Mouse (Mus musculus): ENCODE data around the gene Plod3. TPM values are rescaled to one million over a fixed set of nuclear protein-coding genes. Genes with fewer than 3 reads are reported as not detected.

Gene Plod3
- total RNA-seq, 2 experiments from 2014 or later, result 74.8 to 176 TPM

DNA sequence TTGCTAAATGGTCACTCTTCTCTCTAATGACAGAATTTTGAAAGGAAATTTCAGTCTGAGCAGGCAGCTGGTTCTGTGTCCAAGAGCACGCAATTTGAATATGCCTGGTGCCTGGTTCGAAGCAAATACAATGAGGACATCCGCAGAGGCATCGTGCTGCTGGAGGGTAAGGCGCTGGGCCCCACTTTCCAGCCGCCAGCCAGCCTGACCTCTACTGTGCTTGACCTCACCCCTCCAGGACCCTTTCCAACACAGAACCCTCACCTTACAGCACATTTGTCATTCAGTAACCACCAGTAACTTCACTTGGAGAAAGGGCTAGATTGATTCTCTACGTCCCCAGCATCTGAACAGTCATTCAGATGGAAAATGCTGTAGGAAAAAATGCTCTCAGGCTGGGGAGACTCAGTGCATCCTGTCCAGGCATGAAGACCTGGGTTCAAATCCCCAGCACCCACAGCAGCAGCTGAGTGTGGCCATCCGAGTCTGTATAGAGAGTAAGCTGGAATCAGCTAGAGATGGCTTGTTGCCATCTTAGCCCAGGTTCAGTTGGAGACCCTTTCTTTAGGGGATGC is 23.8 kb upstream of the Plod3 start:
- ATAC-seq (ENCODE audit: poor library complexity, severe bottlenecking), result no peak

DNA sequence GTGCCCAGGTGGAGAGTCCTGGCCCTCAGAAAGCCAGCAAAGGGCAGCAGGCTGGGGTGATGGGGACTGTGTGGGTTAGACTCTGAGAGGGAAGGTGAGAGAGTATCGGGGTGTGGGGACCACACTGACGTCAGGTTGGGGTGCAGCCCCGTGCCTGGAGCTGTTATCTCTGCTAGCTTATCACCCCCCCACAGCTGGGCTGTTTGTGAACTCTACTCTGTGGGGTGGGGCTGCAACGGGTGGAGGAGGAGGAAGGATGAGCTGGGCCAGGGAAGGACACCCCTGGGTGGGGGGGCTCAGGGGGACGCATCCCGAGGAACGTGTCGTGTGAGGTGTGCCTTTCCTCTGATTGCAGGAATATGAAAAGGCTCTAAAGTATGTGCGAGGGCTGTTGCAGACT is 21.6 kb upstream of the Plod3 start:
- ATAC-seq (ENCODE audit: poor library complexity, severe bottlenecking), result no peak

DNA sequence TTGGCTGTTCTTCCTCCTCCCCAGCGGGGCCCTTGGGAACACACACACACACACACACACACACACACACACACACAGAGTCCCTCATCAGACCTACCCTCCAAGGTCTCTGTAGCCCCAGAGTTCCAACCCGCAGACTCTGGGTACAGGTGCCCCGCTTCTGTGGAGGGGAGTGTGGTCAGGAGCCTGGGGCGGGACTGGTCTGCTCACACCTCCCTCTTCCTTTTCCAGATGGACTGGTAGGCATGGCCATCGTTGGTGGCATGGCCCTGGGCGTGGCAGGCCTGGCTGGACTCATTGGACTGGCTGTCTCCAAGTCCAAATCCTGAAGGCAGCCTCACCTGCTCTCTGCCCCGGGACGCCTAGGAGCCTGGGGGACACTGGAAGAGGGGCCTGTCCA is 21.1 kb upstream of the Plod3 start:
- no peak for ATAC-seq (ENCODE audit: poor library complexity, severe bottlenecking)

DNA sequence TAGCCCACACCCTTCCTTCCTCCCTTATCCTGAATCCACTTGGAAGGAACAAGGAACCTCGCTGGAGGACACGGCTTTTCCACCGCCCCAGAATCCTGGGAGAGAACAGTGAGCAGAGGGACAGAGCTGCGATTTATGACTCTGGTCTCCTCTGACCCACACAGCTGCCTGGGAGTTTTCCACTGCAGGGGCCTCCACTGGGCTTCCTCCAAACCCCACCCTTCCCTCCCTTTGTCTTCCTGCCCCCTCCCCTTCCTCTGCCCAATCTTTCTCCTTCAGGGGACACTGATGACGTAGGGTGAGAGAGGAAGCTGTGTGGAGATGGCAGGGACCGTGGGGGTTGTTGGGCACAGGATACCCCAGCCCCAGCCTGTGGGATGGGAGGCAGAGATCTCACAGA is 20.5 kb upstream of the Plod3 start, which contains the start of gene Cldn15:
Gene Cldn15 (plus strand): TSS at position 286 of the 400 bp plus-strand sequence.
- ATAC-seq (ENCODE audit: poor library complexity, severe bottlenecking), result no peak

DNA sequence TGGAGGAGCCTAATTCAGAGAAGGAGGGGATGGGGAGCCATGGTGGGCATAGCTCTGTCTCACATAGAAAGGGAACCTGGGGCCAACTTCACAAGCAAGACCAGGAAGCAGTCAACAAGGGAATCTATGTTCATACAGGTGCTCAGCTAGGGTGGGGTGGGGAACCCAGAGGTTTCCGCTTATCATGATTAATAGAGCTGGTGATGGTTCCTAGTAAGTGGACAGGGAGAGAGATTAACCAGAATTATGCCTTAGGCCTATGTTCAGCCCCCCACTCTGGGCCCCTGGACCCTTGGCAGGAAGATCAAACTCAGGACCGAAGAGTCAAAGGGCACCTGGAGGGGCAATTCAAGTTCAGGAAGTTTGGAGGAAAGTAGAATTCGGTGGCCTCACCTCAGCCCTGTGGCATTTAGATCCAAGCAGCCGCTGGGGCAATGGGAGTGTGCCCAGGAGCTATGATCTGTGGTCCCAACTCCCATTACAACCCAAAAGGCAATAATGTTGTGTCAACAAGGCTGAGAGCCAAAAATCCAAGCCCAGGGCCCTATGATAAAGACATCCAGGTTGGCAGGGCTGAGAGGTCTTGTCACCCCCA is 19.9 kb upstream of the Plod3 start:
- no peak for ATAC-seq (ENCODE audit: poor library complexity, severe bottlenecking)

DNA sequence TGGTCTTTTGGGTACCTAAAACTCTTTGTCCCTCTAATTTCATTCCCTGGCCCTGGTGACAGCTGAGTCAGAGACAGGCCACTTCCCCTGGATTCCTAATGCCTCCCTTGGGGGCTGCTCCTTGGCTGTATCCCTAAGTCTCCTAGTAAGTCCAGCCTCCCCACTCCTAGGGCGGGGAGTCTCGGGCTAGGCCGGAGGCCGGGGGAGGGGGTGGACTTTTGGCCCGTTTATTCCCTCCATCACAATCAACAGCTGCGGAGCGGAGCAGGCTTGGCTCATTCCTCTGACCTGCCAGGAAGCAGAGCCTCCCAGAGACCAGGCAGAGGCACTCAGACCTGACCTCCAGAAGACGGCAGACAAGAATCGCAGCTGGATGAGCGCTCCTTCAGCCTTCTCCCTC is 19.2 kb upstream of the Plod3 start:
- ATAC-seq (ENCODE audit: poor library complexity, severe bottlenecking), result no peak

DNA sequence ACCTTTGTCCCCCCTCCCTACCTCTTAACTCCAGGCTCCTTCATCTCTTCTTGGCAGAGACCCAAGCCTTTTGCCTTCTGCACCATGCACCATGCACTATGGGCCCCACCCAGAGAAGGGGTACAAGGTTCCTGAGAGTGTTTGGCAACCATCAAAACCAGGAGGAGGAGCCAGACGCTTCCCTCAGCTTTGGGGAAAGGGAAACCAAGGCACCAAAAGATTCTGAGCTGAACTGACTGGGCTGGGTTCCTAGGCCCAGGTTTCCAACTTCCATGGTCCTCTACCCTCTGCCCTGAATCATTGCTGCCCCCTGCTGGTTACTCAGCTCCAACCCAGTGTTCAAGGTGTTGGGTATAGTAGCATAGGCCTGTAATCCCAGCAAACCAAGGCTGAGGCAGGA is 16.1 kb upstream of the Plod3 start:
- peak; percentile 72 for ATAC-seq (ENCODE audit: poor library complexity, severe bottlenecking)

DNA sequence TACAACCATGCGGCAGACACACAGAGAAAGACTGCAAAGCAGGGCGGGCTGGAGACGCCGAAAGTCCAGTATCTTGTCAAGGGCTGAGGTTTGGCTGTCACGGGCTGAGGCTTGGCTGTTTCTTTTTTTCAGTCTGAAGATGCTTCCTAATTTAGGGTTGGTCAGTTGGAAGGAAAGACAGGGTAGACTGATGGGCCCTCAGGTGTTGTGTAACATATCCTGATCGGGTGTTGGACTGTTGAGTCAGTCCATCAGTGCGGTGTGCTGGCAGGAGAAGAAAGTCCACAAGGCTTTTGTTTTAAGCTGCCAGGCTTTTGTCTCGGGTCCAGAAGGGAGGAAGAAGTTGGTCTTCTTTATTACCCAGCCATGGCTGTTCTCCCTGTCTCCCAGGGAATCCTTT is 13.1 kb upstream of the Plod3 start:
- ATAC-seq (ENCODE audit: poor library complexity, severe bottlenecking), result peak; percentile 34

DNA sequence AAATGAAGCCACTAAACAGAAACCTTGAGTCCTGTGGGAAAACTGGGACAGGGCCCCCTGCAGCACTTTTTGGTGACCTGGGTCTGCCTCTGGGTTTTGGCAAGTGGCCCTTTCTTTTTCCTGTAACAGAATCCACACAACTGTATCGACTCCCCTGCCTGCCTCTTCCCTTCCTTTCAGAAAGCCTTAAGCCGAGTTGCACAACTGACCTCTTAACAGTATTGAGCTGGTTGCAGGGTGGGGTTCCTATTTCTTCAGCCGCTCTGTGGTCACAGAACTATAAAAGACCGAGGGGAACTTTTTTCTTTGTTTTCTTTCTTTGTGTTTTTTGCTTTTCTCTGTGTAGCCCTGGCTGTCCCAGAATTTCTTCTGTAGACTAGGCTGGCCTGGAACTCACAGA is 9.1 kb upstream of the Plod3 start:
- ATAC-seq (ENCODE audit: poor library complexity, severe bottlenecking), result peak; percentile 78

DNA sequence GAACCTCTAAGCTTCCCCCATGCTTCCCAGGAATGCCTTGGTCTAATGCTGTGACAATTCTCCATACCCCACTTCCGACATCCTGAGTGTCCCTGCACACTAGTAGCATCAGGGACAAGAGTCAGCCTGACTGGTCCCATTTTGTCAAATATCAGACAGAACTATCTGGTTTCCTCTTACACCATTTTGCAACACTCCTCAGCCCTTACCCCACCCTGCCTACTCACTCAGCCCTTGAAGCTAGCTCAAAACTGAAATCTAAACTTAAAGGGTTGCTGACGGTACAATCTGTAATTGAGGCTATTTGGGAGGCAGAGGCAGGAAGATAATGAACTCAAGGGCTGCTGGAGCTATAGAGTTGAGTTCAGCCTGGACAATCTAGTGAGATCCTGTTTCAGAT is 7.1 kb upstream of the Plod3 start:
- ATAC-seq (ENCODE audit: poor library complexity, severe bottlenecking), result peak; percentile 55

DNA sequence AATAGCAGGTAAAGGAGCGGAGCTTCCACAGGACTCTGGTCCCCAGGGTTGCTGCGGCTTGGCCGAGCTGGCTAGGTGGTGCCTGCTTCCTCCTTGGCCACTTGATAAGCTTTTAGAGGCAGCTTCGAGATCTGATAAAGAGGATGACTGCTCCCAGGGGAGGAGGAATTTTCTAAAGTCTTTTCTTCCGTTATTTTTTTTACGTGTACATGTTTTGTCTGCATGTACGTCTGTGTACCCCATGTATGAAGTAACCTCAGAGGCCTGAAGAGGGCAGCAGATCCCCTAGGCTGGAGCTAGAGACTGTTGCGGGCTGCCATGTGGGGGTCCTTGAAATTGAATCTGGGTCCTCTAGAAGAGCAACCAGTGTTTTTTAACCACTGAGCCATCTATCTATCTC is 5.8 kb upstream of the Plod3 start:
- ATAC-seq (ENCODE audit: poor library complexity, severe bottlenecking), result no peak

DNA sequence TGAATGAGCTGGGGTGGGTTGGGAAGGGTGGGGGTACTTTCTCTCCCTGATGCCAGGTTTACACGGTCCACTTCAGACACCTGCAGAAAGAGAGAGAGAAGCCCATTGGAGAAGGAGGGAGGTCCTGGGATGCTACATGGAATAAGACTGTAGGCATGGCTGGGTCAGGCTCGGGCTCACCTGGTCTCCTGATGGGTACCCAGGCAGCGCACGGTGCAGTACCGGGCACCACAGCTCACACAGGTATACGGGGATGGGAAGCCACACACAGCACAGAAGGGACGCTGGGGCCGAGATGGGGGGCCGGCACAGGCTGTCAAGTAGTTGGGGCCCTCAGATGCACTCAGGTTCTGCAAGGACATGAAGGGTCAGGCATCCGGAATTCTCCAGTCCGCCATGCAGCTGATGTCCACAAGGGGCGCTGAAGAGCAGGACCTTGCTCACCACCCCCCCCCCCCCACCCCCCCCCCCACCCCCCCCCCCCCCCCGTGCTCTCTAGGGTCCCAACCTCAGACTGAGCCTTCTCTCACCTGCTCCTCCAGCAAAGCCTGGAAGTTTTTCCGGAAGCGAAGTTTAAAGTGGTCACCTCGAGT is 4.4 kb upstream of the Plod3 start:
- no peak for ATAC-seq (ENCODE audit: poor library complexity, severe bottlenecking)

DNA sequence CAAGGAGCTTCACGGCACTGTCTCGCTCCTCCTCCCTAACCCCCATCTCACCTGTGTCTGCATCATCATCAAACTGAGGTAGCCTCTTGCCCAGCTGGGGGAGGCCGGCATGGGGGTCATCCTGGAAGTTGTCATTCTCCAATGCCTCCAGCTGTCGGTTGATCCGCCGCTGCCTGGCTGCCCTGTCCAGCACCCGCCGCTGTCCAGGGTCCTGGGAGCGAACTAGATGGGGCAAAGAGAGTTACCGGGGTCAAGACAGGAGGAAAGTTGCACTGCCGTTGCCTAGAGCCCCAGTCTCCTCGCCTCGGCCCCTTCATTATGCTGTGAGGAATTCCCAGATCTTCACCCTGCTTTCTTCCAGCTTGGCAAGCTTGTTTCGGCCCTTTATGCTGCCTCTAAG is 2.0 kb upstream of the Plod3 start:
- no peak for ATAC-seq (ENCODE audit: poor library complexity, severe bottlenecking)

DNA sequence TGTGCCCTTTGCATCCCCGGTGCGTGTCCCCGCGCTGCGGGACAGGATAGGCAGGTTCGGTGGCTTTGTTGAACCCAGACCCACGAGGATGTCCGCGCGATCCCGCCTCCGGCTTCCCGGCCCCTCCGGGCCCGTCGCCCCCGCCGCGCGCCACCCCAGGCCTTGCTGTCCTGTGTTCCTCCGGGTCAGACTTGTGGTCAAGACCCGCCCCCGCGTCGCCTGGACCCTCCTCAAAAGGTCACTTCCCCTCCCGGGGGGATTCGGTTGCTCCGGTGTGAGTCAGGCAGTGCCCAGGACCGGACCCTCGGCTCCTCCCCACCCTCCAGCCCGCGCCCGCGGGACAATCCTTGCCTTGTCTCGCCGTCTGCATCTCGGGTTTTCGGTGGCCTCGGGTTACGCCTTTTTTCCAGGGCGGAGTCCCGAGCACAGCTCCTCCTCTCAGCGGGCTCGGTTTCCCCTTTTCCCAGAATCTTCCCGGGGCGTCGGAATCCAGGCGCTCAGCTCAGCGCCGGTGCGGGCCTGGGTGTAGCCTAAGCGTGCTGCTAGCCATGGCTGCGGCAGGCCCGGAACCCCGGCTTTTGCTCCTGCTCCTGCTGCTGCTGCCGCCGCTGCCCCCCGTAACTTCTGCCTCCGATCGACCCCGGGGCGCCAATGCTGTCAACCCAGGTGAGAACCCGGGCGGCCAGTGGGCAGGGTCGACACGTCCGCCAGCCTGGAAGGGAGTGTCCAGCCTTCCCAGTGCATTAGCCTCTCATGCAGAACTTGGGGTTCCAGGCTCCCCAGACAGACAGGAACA is 517 bp downstream of the Plod3 start:
- ATAC-seq (ENCODE audit: poor library complexity, severe bottlenecking), result peak; percentile 60

DNA sequence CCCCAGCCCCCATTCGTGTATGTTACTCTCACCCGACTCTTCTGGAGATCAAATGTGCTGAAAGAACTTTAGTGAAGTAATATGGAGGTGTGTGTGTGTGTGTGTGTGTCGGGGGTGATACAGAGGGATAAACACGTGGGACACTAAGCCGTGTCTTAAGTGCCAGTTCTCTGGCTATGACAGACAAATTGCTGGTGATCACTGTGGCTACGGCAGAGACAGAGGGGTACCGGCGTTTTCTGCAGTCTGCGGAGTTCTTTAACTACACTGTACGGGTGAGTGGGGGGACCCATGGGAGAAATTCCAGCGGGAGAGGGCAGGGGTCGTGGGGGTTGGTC is 1.1 kb downstream of the Plod3 start, which contains the start of gene Znhit1:
Gene Znhit1 (minus strand): TSS at position 88 of the 338 bp plus-strand sequence.
- ATAC-seq (ENCODE audit: poor library complexity, severe bottlenecking), result no peak; the same call in 1 of the 2 replicates

DNA sequence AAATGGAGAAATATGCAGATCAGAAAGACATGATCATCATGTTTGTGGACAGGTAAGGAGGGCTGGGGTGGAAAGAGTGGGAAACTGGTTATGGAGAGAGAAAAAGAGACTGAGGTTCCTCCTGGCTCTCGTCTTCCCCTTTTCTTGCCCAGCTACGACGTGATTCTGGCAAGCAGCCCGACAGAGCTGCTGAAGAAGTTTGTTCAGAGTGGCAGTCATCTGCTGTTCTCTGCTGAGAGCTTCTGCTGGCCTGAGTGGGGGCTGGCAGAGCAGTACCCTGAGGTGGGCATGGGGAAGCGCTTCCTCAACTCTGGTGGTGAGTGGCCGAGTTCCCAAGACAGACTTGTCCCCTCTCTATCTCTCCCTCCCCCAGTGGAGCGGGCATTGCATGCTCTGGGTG is 1.6 kb downstream of the Plod3 start:
- ATAC-seq (ENCODE audit: poor library complexity, severe bottlenecking), result 0 out of 2 replicates have a peak, but pooled peaks have one; percentile 7

DNA sequence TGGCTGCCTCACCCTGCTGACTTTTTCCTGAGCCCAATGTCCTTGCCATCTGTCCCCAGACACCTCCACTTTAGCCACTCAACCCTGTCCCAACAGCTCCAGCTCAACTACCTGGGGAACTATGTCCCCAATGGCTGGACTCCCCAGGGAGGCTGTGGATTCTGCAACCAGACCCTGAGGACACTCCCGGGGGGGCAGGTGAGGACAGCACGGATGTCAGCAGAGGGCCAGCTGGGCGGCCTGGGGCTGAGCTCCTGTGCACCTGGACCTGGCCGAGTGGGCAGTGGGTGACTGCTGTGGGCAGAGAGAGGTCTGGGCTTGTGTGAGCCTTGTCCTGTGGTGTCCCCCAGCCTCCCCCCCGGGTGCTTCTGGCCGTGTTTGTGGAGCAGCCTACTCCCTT is 3.0 kb downstream of the Plod3 start:
- ATAC-seq (ENCODE audit: poor library complexity, severe bottlenecking), result no peak

DNA sequence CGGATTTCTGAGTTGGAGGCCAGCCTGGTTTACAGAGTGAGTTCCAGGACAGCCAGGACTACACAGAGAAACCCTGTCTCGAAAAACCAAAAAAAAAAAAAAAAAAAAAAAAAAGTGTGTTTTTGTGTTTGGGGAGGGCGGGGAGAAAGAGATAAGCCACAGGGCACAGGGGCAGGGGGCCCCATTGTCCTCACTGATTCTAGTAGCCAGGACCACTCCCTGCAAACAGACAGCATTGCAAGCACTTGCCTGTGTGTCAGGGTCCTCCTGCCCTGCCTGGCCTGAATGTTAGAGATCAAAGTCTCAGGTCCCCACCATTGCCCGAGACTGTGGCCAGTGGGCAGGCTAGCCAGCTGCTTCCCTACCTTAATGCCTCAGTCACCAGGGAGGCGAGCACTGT is 12.6 kb downstream of the Plod3 start:
- no peak for ATAC-seq (ENCODE audit: poor library complexity, severe bottlenecking)

DNA sequence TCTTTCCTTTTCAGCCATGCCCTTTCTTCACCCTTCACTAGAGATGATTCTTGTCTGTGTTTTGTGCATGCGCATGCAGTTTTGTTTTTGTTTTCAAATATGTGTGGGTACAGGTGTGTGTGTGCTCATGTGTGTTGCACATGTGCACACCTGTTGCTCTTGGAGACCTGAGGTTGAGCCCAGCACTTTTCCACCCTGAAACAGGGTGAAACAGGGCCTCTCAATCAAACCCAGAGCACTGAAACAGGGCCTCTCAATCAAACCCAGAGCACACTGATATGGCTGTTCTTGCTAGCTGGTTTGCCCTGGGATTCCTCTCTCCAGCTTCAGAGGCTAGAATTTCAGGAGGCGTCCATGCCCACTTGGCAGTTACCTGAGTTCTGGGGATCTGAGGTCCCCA is 13.8 kb downstream of the Plod3 start:
- no peak for ATAC-seq (ENCODE audit: poor library complexity, severe bottlenecking)

DNA sequence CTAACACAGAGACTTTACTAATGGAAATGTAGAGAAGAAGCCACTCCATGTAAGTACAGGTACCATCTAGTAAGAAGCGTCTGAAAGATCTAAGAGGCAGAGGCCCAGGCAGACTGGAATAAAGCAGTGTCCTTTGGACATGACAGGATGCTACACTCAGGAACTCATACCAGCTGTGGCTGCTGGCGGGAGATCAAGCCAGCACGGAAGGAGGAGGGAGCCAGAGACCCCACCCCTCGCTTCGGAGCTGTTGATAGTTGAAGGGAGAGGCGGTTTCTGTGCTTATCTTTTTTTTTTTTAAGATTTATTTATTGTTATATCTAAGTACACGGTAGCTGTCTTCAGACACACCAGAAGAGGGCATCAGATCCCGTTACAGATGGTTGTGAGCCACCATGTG is 20.5 kb downstream of the Plod3 start:
- no peak for ATAC-seq (ENCODE audit: poor library complexity, severe bottlenecking)

DNA sequence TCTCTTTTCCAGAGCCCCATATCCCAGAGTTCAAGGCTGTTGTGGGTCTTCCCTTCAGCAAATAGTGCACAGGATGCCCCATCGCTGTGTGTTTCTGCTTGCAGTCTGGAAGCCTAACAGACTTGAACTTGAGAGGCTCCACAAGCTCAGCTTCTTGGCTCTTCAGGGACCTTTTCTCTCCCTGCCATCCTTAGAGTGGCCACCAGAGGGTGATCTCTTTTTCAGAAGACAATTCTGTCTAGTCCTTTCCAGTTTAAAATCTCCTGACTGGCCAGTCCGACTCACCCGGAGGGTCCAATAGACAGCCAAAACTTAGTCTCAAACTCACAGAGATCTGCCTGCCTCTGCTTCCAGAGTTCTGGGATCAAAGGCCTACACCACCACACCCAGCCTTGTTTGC is 23.2 kb downstream of the Plod3 start:
- 0 out of 2 replicates have a peak, but pooled peaks have one; percentile 40 for ATAC-seq (ENCODE audit: poor library complexity, severe bottlenecking)

Data from megakaryocyte, adult 5-6 weeks (primary cell).